Mouse (Mus musculus) liver, embryonic 14.5 days (tissue): ENCODE measurements around the gene Ntm.

ENCODE experiments used
- CTCF ChIP-seq: IDR thresholded peaks from 2 replicates; pipeline ENCODE4 v1.5.1; 2016; ENCODE audit warnings: antibody characterized with exemption, low read depth, control low read depth
- EP300 ChIP-seq: IDR thresholded peaks from 2 replicates; pipeline ENCODE4 v1.6.1; 2016; ENCODE audit warnings: antibody characterized with exemption, low read depth

DNA sequence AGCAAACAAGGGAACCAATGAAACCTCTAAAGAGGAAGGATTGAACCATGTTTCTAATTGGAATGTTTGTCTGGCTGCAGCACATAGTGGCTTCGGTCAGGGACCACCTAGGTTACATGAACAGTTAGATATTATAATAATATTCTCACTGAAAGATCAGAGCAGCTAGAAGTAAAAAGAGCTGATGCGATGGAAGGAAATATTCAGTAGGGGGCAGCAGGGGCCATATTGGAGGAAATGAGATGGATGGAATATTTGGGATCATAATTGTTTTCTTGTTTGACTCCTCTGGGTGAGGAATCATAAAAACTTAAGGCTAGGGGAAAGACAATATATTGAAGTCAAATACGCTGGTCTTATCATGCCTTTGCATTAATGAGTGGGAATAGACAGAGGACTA is 726.2 kb downstream of the Ntm start:
- TF ChIP-seq CTCF (no peak), EP300 (no peak)
